Mouse (Mus musculus) liver, adult 2 months (tissue): Measurements from ENCODE around the gene Gmeb1. TPM values are rescaled to one million over a fixed set of nuclear protein-coding genes. Genes with fewer than 3 reads are reported as not detected.
"Not testable (repeated sequence)": the region's sequence is repeated elsewhere in the genome, so short reads cannot be mapped to it uniquely, and the experiment has no call there.

Experiments
- DNase-seq: peaks from one replicate; pipeline ENCODE4 v3.0.0-alpha.2; 2011; ENCODE audit warnings: low read depth, low spot score; ENCODE audit errors: extremely low read depth
- H3K27ac ChIP-seq: fragments of 200-500 bp; replicated peaks from 2 replicates; pipeline ENCODE4 v1.5.1; 2012; ENCODE audit warnings: low read depth, mild to moderate bottlenecking, control low read depth, inconsistent platforms, low read length; ENCODE audit not compliant: insufficient read depth
- H3K27me3 ChIP-seq: fragments of 200-500 bp; 2 replicates; pipeline ENCODE4 v1.6.1; 2012; ENCODE audit warnings: mild to moderate bottlenecking, moderate library complexity, low read length, inconsistent platforms; ENCODE audit not compliant: control insufficient read depth, insufficient read depth
- H3K36me3 ChIP-seq: fragments of 200-500 bp; 2 replicates; pipeline ENCODE4 v1.6.1; 2012; ENCODE audit warnings: low read length, inconsistent platforms; ENCODE audit not compliant: control insufficient read depth, insufficient read depth
- H3K4me1 ChIP-seq: fragments of 200-500 bp; 2 replicates; pipeline ENCODE4 v1.6.1; 2011; ENCODE audit warnings: low read length; ENCODE audit not compliant: control insufficient read depth, insufficient read depth
- H3K4me3 ChIP-seq: fragments of 200-500 bp; 2 replicates; pipeline ENCODE4 v1.5.1; 2011; ENCODE audit warnings: low read depth, mild to moderate bottlenecking, control low read depth, low read length, moderate library complexity; ENCODE audit not compliant: insufficient read depth
- H3K79me2 ChIP-seq: fragments of 200-500 bp; 2 replicates; pipeline ENCODE4 v1.6.1; 2012; ENCODE audit warnings: inconsistent platforms, mild to moderate bottlenecking, low read length, moderate library complexity; ENCODE audit not compliant: control insufficient read depth, insufficient read depth
- H3K9ac ChIP-seq: fragments of 200-500 bp; 2 replicates; pipeline ENCODE4 v1.6.1; 2012; ENCODE audit warnings: low read depth, mild to moderate bottlenecking, control low read depth, inconsistent platforms, low read length
- CTCF ChIP-seq: fragments of 200-500 bp; IDR thresholded peaks from 2 replicates; pipeline ENCODE4 v1.5.1; 2011; ENCODE audit warnings: low read depth, low read length, control low read depth
- POLR2A ChIP-seq: fragments of 200-500 bp; IDR thresholded peaks from 2 replicates; pipeline ENCODE4 v1.6.1; 2011; ENCODE audit warnings: low read length, control low read depth; ENCODE audit not compliant: insufficient read depth; ENCODE audit errors: extremely low read depth
- WGBS: fragments of 180-500 bp; shearing (Covaris S2); methylation state at CpG from one replicate; pipeline ENCODE4 v1.1.7; 2018; 5-methylcytosine and 5-hydroxymethylcytosine counted together
- polyA plus RNA-seq: library from polyadenylated mRNA; depleted of rRNA; stranded (reverse); fragments of >200 nt; gene quantifications from 2 replicates; pipeline ENCODE4 v1.2.3, GENCODE M21; 2012
- total RNA-seq: library from RNA; depleted of rRNA; stranded (reverse); fragments of >200 nt; gene quantifications from 2 replicates; pipeline ENCODE4 v1.2.3, GENCODE M21; 2014

Gene Gmeb1
- total and polyA plus RNA-seq, 2 experiments = 3.3 to 6.0 TPM

DNA sequence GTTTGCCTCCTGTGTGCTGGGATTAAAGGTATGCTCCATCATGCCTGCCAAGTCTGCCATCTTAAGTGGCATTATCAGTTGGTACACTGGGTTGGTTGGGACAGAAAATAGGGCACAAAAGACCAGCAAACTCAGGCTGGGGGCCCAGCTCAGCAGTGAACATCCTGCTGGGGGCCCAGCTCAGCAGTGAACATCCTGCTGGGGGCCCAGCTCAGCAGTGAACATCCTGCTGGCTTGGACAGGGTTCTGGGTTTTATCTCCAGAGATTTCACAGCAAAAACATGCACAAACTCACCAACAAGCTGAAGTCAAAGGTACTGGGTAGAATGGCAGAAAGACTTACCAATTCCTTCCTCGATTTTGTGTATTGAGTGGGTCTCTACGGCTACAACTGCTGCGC, 15.8 kb downstream of the Gmeb1 start:
- H3K4me1 ChIP-seq = peaks cover 6% of the 10 kb centered on the region; the same call in 1 of the 2 replicates
- H3K4me3 ChIP-seq = no peak overlapping the region
- TF ChIP-seq POLR2A (no peak), CTCF (no peak)
- no peak for DNase-seq
- no peak overlapping the region for H3K9ac ChIP-seq
- WGBS = 72% methylated on average over 3 of the region's 3 CpGs
- H3K27me3 ChIP-seq = no peaks in the 10 kb centered on the region
- peaks cover 11% of the 10 kb centered on the region for H3K36me3 ChIP-seq
- peak overlapping the region; percentile 54 for H3K27ac ChIP-seq
- H3K79me2 ChIP-seq = no peaks in the 10 kb centered on the region

DNA sequence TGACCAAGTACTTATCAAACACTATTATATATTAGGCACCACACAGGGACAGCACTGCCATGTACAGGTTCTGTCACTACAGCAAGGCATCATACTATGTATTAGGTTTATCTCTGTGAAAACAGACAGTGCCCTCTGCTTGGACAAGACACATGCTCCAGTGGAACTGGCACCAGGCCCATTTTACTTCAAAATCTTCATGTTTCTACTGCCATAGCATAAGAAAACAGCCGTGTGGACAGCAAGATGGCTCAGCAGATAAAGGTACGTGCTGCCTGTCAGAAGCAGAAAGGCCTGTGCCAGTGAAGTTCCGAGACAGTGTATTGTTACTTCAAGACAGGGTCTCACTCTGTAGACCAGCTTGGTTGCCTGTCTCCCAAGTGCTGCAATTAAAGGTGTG, 20.2 kb downstream of the Gmeb1 start:
- TF ChIP-seq POLR2A = no peak
- no peak for TF ChIP-seq CTCF
- H3K4me1 ChIP-seq = peaks cover 3% of the 10 kb centered on the region; the same call in 1 of the 2 replicates
- WGBS = 90% methylated on average over 3 of the region's 3 CpGs
- no peaks in the 10 kb centered on the region for H3K27me3 ChIP-seq
- H3K9ac ChIP-seq = no peak overlapping the region
- peaks cover 11% of the 10 kb centered on the region for H3K36me3 ChIP-seq
- H3K27ac ChIP-seq = no peak overlapping the region
- DNase-seq = no peak
- no peak overlapping the region for H3K4me3 ChIP-seq
- no peaks in the 10 kb centered on the region for H3K79me2 ChIP-seq

- no peak overlapping the region for H3K4me3 ChIP-seq
- no peak for DNase-seq
- no peak overlapping the region for H3K9ac ChIP-seq
- H3K27me3 ChIP-seq = no peaks in the 10 kb centered on the region
- H3K36me3 ChIP-seq = peaks cover 13% of the 10 kb centered on the region
- no peaks in the 10 kb centered on the region for H3K79me2 ChIP-seq
- no peak for TF ChIP-seq CTCF
- no peak for TF ChIP-seq POLR2A
- peaks cover under 1% of the 10 kb centered on the region; the same call in 1 of the 2 replicates for H3K4me1 ChIP-seq
- H3K27ac ChIP-seq = no peak overlapping the region
- 91% methylated on average over 3 of the region's 3 CpGs for WGBS
These were observed 21.0 kb downstream of the Gmeb1 start for GRCm38 (mm10) chr4:132240367-132240766.

DNA sequence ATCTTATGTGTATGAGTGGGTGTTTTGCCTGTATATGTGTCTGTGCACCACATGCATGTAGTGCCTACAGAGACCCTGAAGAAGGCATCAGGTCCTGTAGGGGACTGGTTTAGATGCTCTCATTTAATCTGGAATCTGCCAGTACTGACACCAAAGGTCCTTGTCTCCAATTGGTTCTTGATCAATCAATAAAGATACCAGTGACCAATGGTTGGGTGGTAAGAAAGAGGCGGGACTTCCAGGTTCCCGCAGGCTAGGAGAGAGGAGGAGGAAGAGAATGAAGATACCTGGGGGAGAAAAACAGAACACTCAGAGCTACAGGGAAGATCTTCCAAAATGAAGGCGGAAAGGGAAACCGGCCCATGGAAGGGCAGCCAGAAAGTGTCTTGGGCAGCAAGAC, 23.0 kb downstream of the Gmeb1 start:
- Histone ChIP-seq H3K36me3 (peaks cover 10% of the 10 kb centered on the region), H3K4me1 (peaks cover 9% of the 10 kb centered on the region), H3K79me2 (no peaks in the 10 kb centered on the region), H3K4me3 (no peak overlapping the region), H3K27ac (no peak overlapping the region), H3K27me3 (no peaks in the 10 kb centered on the region), H3K9ac (no peak overlapping the region)
- TF ChIP-seq POLR2A = no peak
- no peak for TF ChIP-seq CTCF
- 76% methylated on average over 4 of the region's 4 CpGs for WGBS
- peak; percentile 55 for DNase-seq

DNA sequence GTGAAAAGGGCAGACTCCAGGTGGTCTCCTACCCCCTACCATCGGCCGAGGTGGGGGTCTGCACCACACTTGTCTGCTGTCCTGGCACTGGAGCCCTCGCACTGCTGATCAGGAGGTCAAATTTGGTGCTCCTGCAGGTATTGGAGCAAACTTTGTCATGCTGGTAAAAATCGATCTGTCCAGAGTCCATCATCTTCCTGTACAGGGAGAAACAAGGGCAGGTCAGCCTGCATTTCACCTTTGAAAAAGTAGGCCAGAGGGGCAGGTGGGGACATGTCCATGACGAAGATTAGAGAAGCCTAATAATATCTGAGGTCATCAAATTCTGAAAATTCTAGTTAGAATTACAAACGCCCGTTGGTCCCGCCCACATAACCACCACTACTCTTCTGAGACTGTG, 26.7 kb downstream of the Gmeb1 start:
- 23% methylated on average over 8 of the region's 8 CpGs for WGBS
- Histone ChIP-seq H3K4me3 (no peak overlapping the region), H3K79me2 (no peaks in the 10 kb centered on the region), H3K36me3 (peaks cover 14% of the 10 kb centered on the region), H3K27me3 (no peaks in the 10 kb centered on the region), H3K9ac (no peak overlapping the region), H3K4me1 (peaks cover 20% of the 10 kb centered on the region), H3K27ac (peak overlapping the region; percentile 59)
- peak; percentile 96 for DNase-seq
- TF ChIP-seq POLR2A = no peak
- TF ChIP-seq CTCF = no peak

DNA sequence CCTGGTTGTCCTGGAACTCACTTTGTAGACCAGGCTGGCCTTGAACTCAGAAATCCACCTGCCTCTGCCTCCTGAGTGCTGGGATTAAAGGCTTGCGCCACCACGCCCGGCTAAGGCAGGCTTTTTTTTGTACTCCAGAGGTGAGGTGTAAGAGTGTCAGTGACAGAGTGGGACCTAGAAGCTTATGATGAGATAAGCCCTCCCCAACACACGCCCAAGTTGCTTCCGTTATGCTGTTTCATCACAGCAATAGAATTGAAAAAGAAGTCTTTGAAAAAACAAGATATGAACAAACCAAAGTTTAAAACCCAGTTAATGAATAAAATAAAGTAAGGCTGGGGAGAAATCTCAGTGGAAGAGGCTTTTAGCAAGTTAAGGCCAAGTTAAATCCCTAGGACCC, 31.0 kb downstream of the Gmeb1 start:
- no peak for TF ChIP-seq CTCF
- Histone ChIP-seq H3K9ac (no peak overlapping the region), H3K27ac (no peak overlapping the region), H3K4me1 (peaks cover 20% of the 10 kb centered on the region), H3K4me3 (no peak overlapping the region), H3K79me2 (no peaks in the 10 kb centered on the region), H3K36me3 (peaks cover 26% of the 10 kb centered on the region), H3K27me3 (no peaks in the 10 kb centered on the region)
- 92% methylated on average over 5 of the region's 5 CpGs for WGBS
- no peak for DNase-seq

DNA sequence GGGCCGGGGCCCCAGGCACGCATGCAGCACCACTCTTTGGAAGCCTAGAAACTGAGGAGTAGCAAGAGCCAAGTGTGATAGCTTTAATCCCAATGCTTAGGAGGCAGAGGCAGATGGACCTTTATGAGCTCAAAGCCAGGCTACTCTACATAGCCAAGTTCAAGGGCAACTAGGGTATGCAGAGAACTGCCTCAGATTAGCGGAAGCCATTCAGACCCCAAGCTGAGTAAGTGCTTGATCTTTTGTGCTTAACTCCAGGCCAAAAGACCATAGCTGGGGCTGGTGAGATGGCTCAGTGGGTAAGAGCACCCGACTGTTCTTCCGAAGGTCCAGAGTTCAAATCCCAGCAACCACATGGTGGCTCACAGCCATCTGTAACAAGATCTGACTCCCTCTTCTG, 39.4 kb downstream of the Gmeb1 start:
- not testable (repeated sequence) for H3K36me3 ChIP-seq, H3K9ac ChIP-seq, H3K4me1 ChIP-seq, H3K4me3 ChIP-seq, DNase-seq, H3K79me2 ChIP-seq, H3K27ac ChIP-seq, H3K27me3 ChIP-seq
- 93% methylated on average over 5 of the region's 5 CpGs for WGBS

- H3K4me3 ChIP-seq, H3K9ac ChIP-seq, H3K27ac ChIP-seq, H3K79me2 ChIP-seq, DNase-seq, H3K27me3 ChIP-seq, H3K4me1 ChIP-seq, H3K36me3 ChIP-seq: not testable (repeated sequence)
- 81% methylated on average over 6 of the region's 6 CpGs for WGBS
These were observed 43.0 kb downstream of the Gmeb1 start for GRCm38 (mm10) chr4:132218439-132218838.
